Mouse (Mus musculus) ES-E14 (cell line): ENCODE data around the gene Fes.

Experiments used
- ZC3H11A ChIP-seq: IDR thresholded peaks from 2 replicates; pipeline ENCODE4 v1.6.1; 2012; ENCODE audit warnings: low read depth, mild to moderate bottlenecking, inconsistent platforms, low read length, borderline replicate concordance
- ZNF384 ChIP-seq: IDR thresholded peaks from 2 replicates; pipeline ENCODE4 v1.6.1; 2012; ENCODE audit warnings: low read depth, low read length, inconsistent platforms

DNA sequence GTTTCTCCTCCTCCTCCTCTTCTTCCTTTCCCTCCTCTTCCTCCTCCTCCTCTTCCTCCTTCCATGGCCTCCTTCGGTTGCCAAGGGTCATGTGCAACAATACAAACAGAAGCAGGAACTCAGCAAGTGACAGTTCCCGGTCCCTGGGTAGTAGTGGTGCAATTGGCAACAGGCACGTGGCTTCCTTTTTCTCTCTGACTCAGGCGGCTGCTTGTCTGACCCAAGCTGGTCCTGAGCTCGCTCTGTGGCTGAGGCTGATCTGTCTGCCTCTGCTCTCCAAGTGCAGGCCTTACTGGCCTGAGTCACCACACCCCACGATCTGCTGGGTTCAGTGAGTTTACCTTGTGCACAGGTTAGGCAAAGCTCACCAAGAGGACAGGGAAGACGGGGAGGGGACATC lies 38.6 kb upstream of the Fes start:
- TF ChIP-seq ZC3H11A (no peak), ZNF384 (no peak)
